Mouse (Mus musculus) limb, embryonic 10.5 days (tissue): ENCODE measurements at regions not wholly inside any gene's neighbourhood (a gene's known extent, or its start where the extent isn't known, plus 50 kb on each side); places are given as distances from the start of the nearest gene placed in this dataset.
A peak's percentile ranks its signal among the peaks of the same experiment; 100 is the strongest.

Experiments
- DNase-seq: peaks from one replicate; pipeline ENCODE4 v3.0.0-alpha.2; 2017; ENCODE audit warnings: low spot score
- H3K27ac ChIP-seq: fragments of 300-500 bp; sonication (generic); 2 replicates; pipeline ENCODE4 v1.5.1; 2016; ENCODE audit warnings: mild to moderate bottlenecking
- H3K27me3 ChIP-seq: fragments of 300-500 bp; sonication (generic); 2 replicates; pipeline ENCODE4 v1.6.1; 2016; ENCODE audit warnings: low read depth, mild to moderate bottlenecking; ENCODE audit not compliant: poor library complexity, severe bottlenecking
- H3K36me3 ChIP-seq: fragments of 300-500 bp; sonication (generic); 2 replicates; pipeline ENCODE4 v1.6.1; 2016; ENCODE audit warnings: mild to moderate bottlenecking, moderate library complexity
- H3K4me1 ChIP-seq: fragments of 300-500 bp; sonication (generic); 2 replicates; pipeline ENCODE4 v1.6.1; 2016
- H3K4me3 ChIP-seq: fragments of 300-500 bp; sonication (generic); 2 replicates; pipeline ENCODE4 v1.5.1; 2016; ENCODE audit warnings: mild to moderate bottlenecking, moderate library complexity
- H3K9me3 ChIP-seq: fragments of 300-500 bp; sonication (generic); replicated peaks from 2 replicates; pipeline ENCODE4 v1.6.1; 2016; ENCODE audit warnings: mild to moderate bottlenecking
- WGBS: fragments of 180-500 bp; shearing (Covaris S2); methylation state at CpG from one replicate; pipeline ENCODE4 v1.1.7; 2016; 5-methylcytosine and 5-hydroxymethylcytosine counted together

- 58% methylated on average over 6 of the region's 6 CpGs for WGBS
- H3K4me3 ChIP-seq: no peak overlapping the region
- no peaks in the 10 kb centered on the region for H3K36me3 ChIP-seq
- H3K27ac ChIP-seq: no peak overlapping the region
- H3K9me3 ChIP-seq: no peaks in the 10 kb centered on the region
- DNase-seq: peak; percentile 38
- no peaks in the 10 kb centered on the region for H3K4me1 ChIP-seq
- no peaks in the 10 kb centered on the region for H3K27me3 ChIP-seq
These were observed 246.0 kb upstream of the Tmem132c start for GRCm38 (mm10) chr5:126995577-126995976.

- WGBS: 86% methylated on average over 3 of the region's 3 CpGs
- no peak overlapping the region for H3K4me3 ChIP-seq
- no peaks in the 10 kb centered on the region for H3K27me3 ChIP-seq
- H3K9me3 ChIP-seq: no peaks in the 10 kb centered on the region
- H3K27ac ChIP-seq: no peak overlapping the region
- no peak for DNase-seq
- H3K36me3 ChIP-seq: no peaks in the 10 kb centered on the region
- no peaks in the 10 kb centered on the region for H3K4me1 ChIP-seq
These were observed 227.4 kb upstream of the Tmem132c start for GRCm38 (mm10) chr5:127014166-127014565.

GRCm38 (mm10) chr5:127016467-127017060, 225.0 kb upstream of the Tmem132c start:
- Histone ChIP-seq H3K27me3 (no peaks in the 10 kb centered on the region), H3K4me3 (no peak overlapping the region), H3K27ac (no peak overlapping the region), H3K9me3 (no peaks in the 10 kb centered on the region), H3K4me1 (no peaks in the 10 kb centered on the region), H3K36me3 (no peaks in the 10 kb centered on the region)
- DNase-seq: no peak
- WGBS: 74% methylated on average over 4 of the region's 4 CpGs

- Histone ChIP-seq H3K9me3 (no peaks in the 10 kb centered on the region), H3K36me3 (no peaks in the 10 kb centered on the region), H3K27me3 (no peaks in the 10 kb centered on the region), H3K4me3 (no peak overlapping the region), H3K4me1 (no peaks in the 10 kb centered on the region), H3K27ac (no peak overlapping the region)
- no peak for DNase-seq
- WGBS: 92% methylated on average over 4 of the region's 4 CpGs
These were observed 223.6 kb upstream of the Tmem132c start for GRCm38 (mm10) chr5:127017971-127018370.

GRCm38 (mm10) chr5:127036472-127036871, 205.1 kb upstream of the Tmem132c start:
- Histone ChIP-seq H3K4me3 (no peak overlapping the region), H3K27ac (no peak overlapping the region), H3K4me1 (no peaks in the 10 kb centered on the region), H3K27me3 (no peaks in the 10 kb centered on the region), H3K36me3 (no peaks in the 10 kb centered on the region), H3K9me3 (no peaks in the 10 kb centered on the region)
- DNase-seq: no peak
- 35% methylated on average over 5 of the region's 5 CpGs for WGBS

- no peak for DNase-seq
- Histone ChIP-seq H3K36me3 (no peaks in the 10 kb centered on the region), H3K27ac (no peak overlapping the region), H3K9me3 (no peaks in the 10 kb centered on the region), H3K4me3 (no peak overlapping the region), H3K4me1 (no peaks in the 10 kb centered on the region), H3K27me3 (no peaks in the 10 kb centered on the region)
- WGBS: 83% methylated on average over 4 of the region's 4 CpGs
These were observed 183.8 kb upstream of the Tmem132c start for GRCm38 (mm10) chr5:127057770-127058169.

GRCm38 (mm10) chr5:127074327-127074726, 167.3 kb upstream of the Tmem132c start:
- WGBS: 73% methylated on average over 4 of the region's 4 CpGs

More at GRCm38 (mm10) chr5:127074327-127074726, 167.3 kb upstream of the Tmem132c start:
- DNase-seq: no peak
- Histone ChIP-seq H3K4me3 (no peak overlapping the region), H3K9me3 (no peaks in the 10 kb centered on the region), H3K4me1 (no peaks in the 10 kb centered on the region), H3K36me3 (no peaks in the 10 kb centered on the region), H3K27ac (no peak overlapping the region), H3K27me3 (no peaks in the 10 kb centered on the region)
